Mouse (Mus musculus) adrenal gland, postnatal 10 days (tissue): ENCODE results near the gene Btbd35f27. TPM values are rescaled to one million over a fixed set of nuclear protein-coding genes. Genes with fewer than 3 reads are reported as not detected.
"Not testable (repeated sequence)": the region's sequence is repeated elsewhere in the genome, so short reads cannot be mapped to it uniquely, and the experiment has no call there.

Experiments
- DNase-seq: peaks from one replicate; pipeline ENCODE4 v3.0.0; 2021; ENCODE audit warnings: mixed read lengths
- long read RNA-seq, 2 experiments: library from polyadenylated mRNA; stranded (forward); transcript quantifications; one replicate each; pipeline ENCODE4 v2.0.0; 2021
- total RNA-seq, 2 experiments: library from RNA; stranded (reverse); gene quantifications; 2 replicates each; pipeline ENCODE4 v1.2.3; 2021

Gene Btbd35f27
- total RNA-seq: not detected
- long read RNA-seq, experiment 1: 0 reads
- long read RNA-seq, experiment 2: 0 reads

DNA sequence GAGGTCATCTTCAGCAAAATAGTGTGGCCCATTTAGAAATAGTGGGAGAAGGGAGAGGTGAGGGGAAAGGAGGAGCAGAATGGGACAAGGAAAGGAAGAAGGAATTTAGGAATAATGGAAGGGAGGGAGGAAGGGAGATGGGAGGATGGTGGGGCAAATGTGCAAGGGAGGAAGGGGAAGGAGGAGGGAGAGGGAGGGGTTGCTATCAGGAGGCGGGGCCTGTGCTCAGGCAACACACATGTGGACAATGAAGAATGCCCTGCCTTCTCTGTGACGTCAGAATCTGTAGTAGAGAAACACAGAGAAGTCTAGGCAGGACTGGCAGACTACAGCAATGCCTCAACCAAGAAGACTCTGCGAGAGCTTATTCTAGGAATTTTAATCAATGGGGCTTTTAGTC lies at the start of gene Btbd35f27:
Gene Btbd35f27 (plus strand): TSS at position 301 of the 400 bp plus-strand sequence.
- DNase-seq: not testable (repeated sequence)

Other genes starting within 250 kb of the Btbd35f27 start
- not detected for gene Btbd35f4, start 151.6 kb upstream of the Btbd35f27 start, total RNA-seq